Mouse (Mus musculus): ENCODE results near the gene Abca6. TPM values are rescaled to one million over a fixed set of nuclear protein-coding genes. Genes with fewer than 3 reads are reported as not detected.

The Abca6 gene
- total RNA-seq, 2 experiments from 2014 or later, result 5.3 to 7.4 TPM

GRCm38 (mm10) chr11:110196561-110197306, 54.8 kb downstream of the Abca6 start:
- no peak for DNase-seq (ENCODE audit: low spot score in 2 of 2)

GRCm38 (mm10) chr11:110195310-110195709, 56.3 kb downstream of the Abca6 start:
- no peak for DNase-seq (ENCODE audit: low spot score in 2 of 2)

GRCm38 (mm10) chr11:110171212-110171611, 80.4 kb downstream of the Abca6 start:
- DNase-seq (ENCODE audit: low spot score in 2 of 2), result no peak

GRCm38 (mm10) chr11:110167459-110168251, 83.9 kb downstream of the Abca6 start, which contains the start of gene Abca9:
TSS of gene Abca9 (minus strand) at chr11:110168196.
- peak in 1 of 2 experiments; percentile 37 for DNase-seq (ENCODE audit: low spot score in 2 of 2)

- no peak for DNase-seq (ENCODE audit: low spot score in 2 of 2)
Observed at GRCm38 (mm10) chr11:110165822-110166221, 85.8 kb downstream of the Abca6 start.

- no peak for DNase-seq (ENCODE audit: low spot score in 2 of 2)
Observed at GRCm38 (mm10) chr11:110165409-110165808, 86.2 kb downstream of the Abca6 start.

GRCm38 (mm10) chr11:110157059-110157458, 94.5 kb downstream of the Abca6 start:
- no peak for DNase-seq (ENCODE audit: low spot score in 2 of 2)

- DNase-seq (ENCODE audit: low spot score in 2 of 2), result no peak
Observed at GRCm38 (mm10) chr11:110155985-110156384, 95.6 kb downstream of the Abca6 start.

- DNase-seq (ENCODE audit: low spot score in 2 of 2), result no peak
Observed at GRCm38 (mm10) chr11:110147640-110148039, 103.9 kb downstream of the Abca6 start.

GRCm38 (mm10) chr11:110145421-110145820, 106.2 kb downstream of the Abca6 start:
- no peak for DNase-seq (ENCODE audit: low spot score in 2 of 2)

- DNase-seq (ENCODE audit: low spot score in 2 of 2), result no peak
Observed at GRCm38 (mm10) chr11:110130760-110131159, 120.8 kb downstream of the Abca6 start.

Other genes with a start within 250 kb of the Abca6 start
- gene Abca8a, start 155.8 kb downstream of the Abca6 start, total RNA-seq (2021), result 10 to 100 TPM; 56.1 to 59.9 TPM
- 10 to 100 TPM; 42.1 to 43.9 TPM for gene Abca9, start 83.6 kb downstream of the Abca6 start, total RNA-seq (2021)
- 10 to 100 TPM; 17.1 to 19.8 TPM for gene Abca5, start 85.9 kb upstream of the Abca6 start, total RNA-seq (2021)
- gene Map2k6, start 147.3 kb upstream of the Abca6 start, total RNA-seq (2021), result 10 to 100 TPM; 13.8 to 16.4 TPM

Measured in gastrocnemius, postnatal 4 days (tissue).